Mouse (Mus musculus) layer of hippocampus, adult 2 months (tissue): Measurements from ENCODE around the gene Nsun7. TPM values are rescaled to one million over a fixed set of nuclear protein-coding genes. Genes with fewer than 3 reads are reported as not detected.

Source experiments
- DNase-seq, 2 experiments: peaks; one replicate each; pipeline ENCODE4 v3.0.0; 2022; ENCODE audit warnings: low spot score in 2 of 2
- H3K27ac ChIP-seq: fragments of 200-600 bp; 2 replicates; pipeline ENCODE4 v1.8.1; 2022
- H3K4me3 ChIP-seq: fragments of 200-600 bp; 2 replicates; pipeline ENCODE4 v1.8.1; 2022; ENCODE audit warnings: mild to moderate bottlenecking
- CTCF ChIP-seq: fragments of 200-600 bp; conservative IDR thresholded peaks from 2 replicates; pipeline ENCODE4 v1.8.1; 2022; ENCODE audit warnings: antibody characterized with exemption, mild to moderate bottlenecking, moderate library complexity
- total RNA-seq, 2 experiments: library from RNA; stranded (reverse); gene quantifications; 2 replicates each; pipeline ENCODE4 v1.2.3; 2021

Gene Nsun7
- total RNA-seq, 2 experiments from 2014 or later: 12.6 to 14.6 TPM

- TF ChIP-seq CTCF: no peak
- Histone ChIP-seq H3K4me3 (no peak overlapping the region), H3K27ac (no peak overlapping the region)
- no peak for DNase-seq
Observed at GRCm38 (mm10) chr5:66345140-66345539, 85.4 kb downstream of the Nsun7 start.

DNA sequence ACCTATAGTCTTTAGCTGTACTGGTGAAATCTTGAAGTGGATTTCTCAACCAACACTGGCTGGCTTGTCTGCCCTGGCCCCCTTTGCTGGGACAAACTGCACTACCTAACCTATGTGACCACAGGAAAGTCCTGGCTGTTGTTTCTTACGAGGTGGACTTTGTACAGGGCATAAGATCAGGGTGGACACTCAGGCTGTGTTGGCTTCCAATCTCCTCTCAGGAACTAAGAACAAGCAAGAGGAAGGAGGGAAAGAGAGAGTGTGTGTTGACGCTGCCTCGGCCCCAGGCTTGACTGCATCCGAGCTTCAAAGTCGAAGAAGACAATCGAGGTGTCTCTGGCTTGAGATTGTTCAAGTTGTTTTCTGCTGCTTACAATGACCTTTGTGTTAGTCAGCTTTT is 87.1 kb downstream of the Nsun7 start:
- DNase-seq: no peak
- TF ChIP-seq CTCF: no peak
- Histone ChIP-seq H3K27ac (no peak overlapping the region), H3K4me3 (no peak overlapping the region)

Other genes with a start within 250 kb of the Nsun7 start
- gene Rbm47, start 86.8 kb upstream of the Nsun7 start, total RNA-seq: 1 to 10 TPM; 1.7 TPM